Mouse (Mus musculus): ENCODE measurements around the gene Kpna4. TPM values are rescaled to one million over a fixed set of nuclear protein-coding genes. Genes with fewer than 3 reads are reported as not detected.

Kpna4 gene
- total RNA-seq (2014; rRNA removed) (67.0 and 75.2 TPM in 2 replicates), polyA plus RNA-seq (2015; fragmentation: Nextera tagmentation; extraction: Ambion mirVana) (22.0 and 27.3 TPM in 2 replicates)

- H3K4me3 ChIP-seq (ENCODE audit: low read depth, low read length), result peak within 1 kb of the TSS; percentile 96
- TF ChIP-seq CTCF (IDR thresholded peaks at IDR 0.05), result no peak
- DNase-seq (ENCODE audit: low spot score) (peak; percentile 97), ATAC-seq (ENCODE audit: low FRiP score) (peak; percentile 98)
- no peaks in the 10 kb centered on the region for H3K36me3 ChIP-seq (ENCODE audit: insufficient read depth, low read length)
- peak within 1 kb of the TSS; percentile 98 for H3K9ac ChIP-seq (replicated peaks; ENCODE audit: low read length, poor library complexity, severe bottlenecking)
- peaks cover 3% of the 10 kb centered on the region; the same call in 1 of the 2 replicates for H3K4me1 ChIP-seq (ENCODE audit: insufficient read depth, low read length)
- no peaks in the 10 kb centered on the region for H3K9me3 ChIP-seq (ENCODE audit: low read length)
- peak within 1 kb of the TSS; percentile 86 for H3K4me2 ChIP-seq (ENCODE audit: low read depth, low read length, poor library complexity, severe bottlenecking)
- H3K27ac ChIP-seq (ENCODE audit: low read depth, low read length), result peak within 1 kb of the TSS; percentile 96
- H3K27me3 ChIP-seq (ENCODE audit: insufficient read depth, low read length), result no peaks in the 10 kb centered on the region
- under 1% methylated on average over 89 of the region's 107 CpGs for WGBS
Measured at GRCm38 (mm10) chr3:69126509-69127345, at the start of gene Kpna4. TSS of gene Kpna4 (minus strand) at chr3:69127113.

GRCm38 (mm10) chr3:69175229-69175628 is 48.3 kb upstream of the Kpna4 start:
- Histone ChIP-seq H3K27ac (ENCODE audit: low read depth, low read length) (no peak overlapping the region), H3K4me1 (ENCODE audit: insufficient read depth, low read length) (no peaks in the 10 kb centered on the region), H3K36me3 (ENCODE audit: insufficient read depth, low read length) (no peaks in the 10 kb centered on the region), H3K9me3 (ENCODE audit: low read length) (no peaks in the 10 kb centered on the region), H3K4me2 (ENCODE audit: low read depth, low read length, poor library complexity, severe bottlenecking) (no peak overlapping the region), H3K4me3 (ENCODE audit: low read depth, low read length) (no peak overlapping the region), H3K9ac (replicated peaks; ENCODE audit: low read length, poor library complexity, severe bottlenecking) (no peak overlapping the region), H3K27me3 (ENCODE audit: insufficient read depth, low read length) (no peaks in the 10 kb centered on the region)
- ATAC-seq (ENCODE audit: low FRiP score) (no peak), DNase-seq (ENCODE audit: low spot score) (no peak)
- WGBS, result 11% methylated on average over 1 of the region's 1 CpGs
- TF ChIP-seq CTCF (IDR thresholded peaks at IDR 0.05), result no peak

- Histone ChIP-seq H3K4me3 (ENCODE audit: low read depth, low read length) (no peak overlapping the region), H3K9ac (replicated peaks; ENCODE audit: low read length, poor library complexity, severe bottlenecking) (no peak overlapping the region), H3K4me1 (ENCODE audit: insufficient read depth, low read length) (no peaks in the 10 kb centered on the region), H3K36me3 (ENCODE audit: insufficient read depth, low read length) (no peaks in the 10 kb centered on the region), H3K4me2 (ENCODE audit: low read depth, low read length, poor library complexity, severe bottlenecking) (no peak overlapping the region), H3K27me3 (ENCODE audit: insufficient read depth, low read length) (no peaks in the 10 kb centered on the region), H3K27ac (ENCODE audit: low read depth, low read length) (no peak overlapping the region), H3K9me3 (ENCODE audit: low read length) (no peaks in the 10 kb centered on the region)
- TF ChIP-seq CTCF (IDR thresholded peaks at IDR 0.05), result no peak
- DNase-seq (ENCODE audit: low spot score) (no peak), ATAC-seq (ENCODE audit: low FRiP score) (no peak)
- 63% methylated on average over 4 of the region's 4 CpGs for WGBS
Measured at GRCm38 (mm10) chr3:69171123-69171522, 44.2 kb upstream of the Kpna4 start.

- Histone ChIP-seq H3K4me1 (ENCODE audit: insufficient read depth, low read length) (no peaks in the 10 kb centered on the region), H3K4me3 (ENCODE audit: low read depth, low read length) (no peak overlapping the region), H3K36me3 (ENCODE audit: insufficient read depth, low read length) (no peaks in the 10 kb centered on the region), H3K9me3 (ENCODE audit: low read length) (no peaks in the 10 kb centered on the region), H3K27ac (ENCODE audit: low read depth, low read length) (no peak overlapping the region), H3K9ac (replicated peaks; ENCODE audit: low read length, poor library complexity, severe bottlenecking) (no peak overlapping the region), H3K27me3 (ENCODE audit: insufficient read depth, low read length) (no peaks in the 10 kb centered on the region), H3K4me2 (ENCODE audit: low read depth, low read length, poor library complexity, severe bottlenecking) (no peak overlapping the region)
- DNase-seq (ENCODE audit: low spot score) (no peak), ATAC-seq (ENCODE audit: low FRiP score) (no peak)
- WGBS, result 61% methylated on average over 5 of the region's 5 CpGs
- no peak for TF ChIP-seq CTCF (IDR thresholded peaks at IDR 0.05)
Measured at GRCm38 (mm10) chr3:69169796-69170195, 42.9 kb upstream of the Kpna4 start.

GRCm38 (mm10) chr3:69168724-69169123 is 41.8 kb upstream of the Kpna4 start:
- no peaks in the 10 kb centered on the region for H3K27me3 ChIP-seq (ENCODE audit: insufficient read depth, low read length)

GRCm38 (mm10) chr3:69163057-69163456 is 36.1 kb upstream of the Kpna4 start:
- no peak for ATAC-seq (ENCODE audit: low FRiP score)
- Histone ChIP-seq H3K9me3 (ENCODE audit: low read length) (no peaks in the 10 kb centered on the region), H3K27me3 (ENCODE audit: insufficient read depth, low read length) (no peaks in the 10 kb centered on the region), H3K4me2 (ENCODE audit: low read depth, low read length, poor library complexity, severe bottlenecking) (no peak overlapping the region), H3K4me1 (ENCODE audit: insufficient read depth, low read length) (no peaks in the 10 kb centered on the region), H3K9ac (replicated peaks; ENCODE audit: low read length, poor library complexity, severe bottlenecking) (no peak overlapping the region), H3K27ac (ENCODE audit: low read depth, low read length) (no peak overlapping the region), H3K4me3 (ENCODE audit: low read depth, low read length) (no peak overlapping the region), H3K36me3 (ENCODE audit: insufficient read depth, low read length) (no peaks in the 10 kb centered on the region)
- TF ChIP-seq CTCF (IDR thresholded peaks at IDR 0.05), result no peak
- no peak for DNase-seq (ENCODE audit: low spot score)
- 83% methylated on average over 6 of the region's 6 CpGs for WGBS

More at GRCm38 (mm10) chr3:69168724-69169123, 41.8 kb upstream of the Kpna4 start:
- Histone ChIP-seq H3K4me3 (ENCODE audit: low read depth, low read length) (no peak overlapping the region), H3K27ac (ENCODE audit: low read depth, low read length) (no peak overlapping the region), H3K4me1 (ENCODE audit: insufficient read depth, low read length) (no peaks in the 10 kb centered on the region), H3K36me3 (ENCODE audit: insufficient read depth, low read length) (no peaks in the 10 kb centered on the region), H3K9me3 (ENCODE audit: low read length) (no peaks in the 10 kb centered on the region), H3K9ac (replicated peaks; ENCODE audit: low read length, poor library complexity, severe bottlenecking) (no peak overlapping the region), H3K4me2 (ENCODE audit: low read depth, low read length, poor library complexity, severe bottlenecking) (no peak overlapping the region)
- DNase-seq (ENCODE audit: low spot score) (no peak), ATAC-seq (ENCODE audit: low FRiP score) (no peak)
- 91% methylated on average over 9 of the region's 9 CpGs for whole genome bisulfite sequencing
- TF ChIP-seq CTCF (IDR thresholded peaks at IDR 0.05), result no peak
